Mouse (Mus musculus): ENCODE data around the gene Cd72. TPM values are rescaled to one million over a fixed set of nuclear protein-coding genes. Genes with fewer than 3 reads are reported as not detected.

Cd72 gene
- polyA plus RNA-seq, 2 experiments from 2014 or later = 63.4 to 67.4 TPM

- no peak for ATAC-seq
Observed at GRCm38 (mm10) chr4:43399391-43400131, 54.9 kb downstream of the Cd72 start.

DNA sequence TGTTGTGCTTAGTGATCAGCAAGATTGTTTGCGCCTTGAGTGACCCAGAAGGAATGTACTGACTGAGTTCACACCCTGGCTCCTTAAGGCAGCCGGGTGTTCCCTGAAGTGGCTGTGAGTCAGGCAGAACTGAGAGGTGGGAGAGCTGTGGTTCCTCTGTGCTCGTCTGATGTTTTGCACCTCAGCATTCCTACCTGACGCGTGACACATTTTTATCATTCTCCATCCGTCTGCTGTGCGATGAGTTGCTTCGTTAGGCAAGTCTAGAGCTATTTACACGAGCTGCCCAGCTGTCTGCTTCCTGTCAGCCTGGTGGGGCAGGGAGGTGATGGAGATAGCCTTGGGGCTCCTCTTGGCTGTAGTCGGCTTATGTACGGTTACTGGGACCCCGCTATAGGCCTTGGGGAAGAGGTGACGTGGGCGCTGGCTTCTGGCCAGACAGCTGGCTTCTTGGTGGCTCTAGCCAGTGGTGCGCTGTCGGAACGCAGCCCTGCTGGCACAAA lies 55.5 kb downstream of the Cd72 start:
- ATAC-seq = no peak

GRCm38 (mm10) chr4:43398014-43398413 lies 56.4 kb downstream of the Cd72 start:
- no peak for ATAC-seq

Other genes with a start within 250 kb of the Cd72 start
- gene Atp8b5, start 187.5 kb downstream of the Cd72 start, polyA plus RNA-seq (2017; shearing (Covaris generic)) = under 1 TPM in 1 of 2 experiments, not detected in 1; 0.29 TPM
- gene Rusc2, start 72.6 kb downstream of the Cd72 start, polyA plus RNA-seq (2017; shearing (Covaris generic)) = not detected
- not detected for gene Fam166b, start 25.5 kb downstream of the Cd72 start, polyA plus RNA-seq (2017; shearing (Covaris generic))
- 1 to 10 TPM in 1 of 2 experiments, under 1 TPM in 1; 0.48 to 1.1 TPM for gene Tesk1, start 12.7 kb downstream of the Cd72 start, polyA plus RNA-seq (2017; shearing (Covaris generic))
- gene Sit1, start 29.1 kb upstream of the Cd72 start, polyA plus RNA-seq (2017; shearing (Covaris generic)) = 100 to 1,000 TPM; 145 to 163 TPM
- gene Ccdc107, start 38.3 kb upstream of the Cd72 start, polyA plus RNA-seq (2017; shearing (Covaris generic)) = 10 to 100 TPM; 71.7 to 78.1 TPM
- gene Arhgef39, start 45.1 kb upstream of the Cd72 start, polyA plus RNA-seq (2017; shearing (Covaris generic)) = 1 to 10 TPM; 5.3 to 7.4 TPM
- gene Car9, start 52.3 kb upstream of the Cd72 start, polyA plus RNA-seq (2017; shearing (Covaris generic)) = under 1 TPM in 1 of 2 experiments, not detected in 1; 0.73 TPM
- not detected for gene Tpm2, start 69.1 kb upstream of the Cd72 start, polyA plus RNA-seq (2017; shearing (Covaris generic))
- gene Creb3, start 107.7 kb upstream of the Cd72 start, polyA plus RNA-seq (2017; shearing (Covaris generic)) = 100 to 1,000 TPM; 101 to 104 TPM
- gene Tln1, start 108.1 kb upstream of the Cd72 start, polyA plus RNA-seq (2017; shearing (Covaris generic)) = 100 to 1,000 TPM in 1 of 2 experiments, 10 to 100 TPM in 1; 86.9 to 116 TPM
- gene Rgp1, start 124.1 kb upstream of the Cd72 start, polyA plus RNA-seq (2017; shearing (Covaris generic)) = 10 to 100 TPM; 10.8 to 12.4 TPM
- 10 to 100 TPM; 12.7 to 14.4 TPM for gene Gba2, start 124.2 kb upstream of the Cd72 start, polyA plus RNA-seq (2017; shearing (Covaris generic))
- not detected for gene Msmp, start 129.9 kb upstream of the Cd72 start, polyA plus RNA-seq (2017; shearing (Covaris generic))
- gene Npr2, start 177.3 kb upstream of the Cd72 start, polyA plus RNA-seq (2017; shearing (Covaris generic)) = not detected
- gene Spag8, start 199.0 kb upstream of the Cd72 start, polyA plus RNA-seq (2017; shearing (Covaris generic)) = not detected
- 10 to 100 TPM; 41.0 to 42.7 TPM for gene Hint2, start 201.8 kb upstream of the Cd72 start, polyA plus RNA-seq (2017; shearing (Covaris generic))
- gene Tmem8b, start 214.3 kb upstream of the Cd72 start, polyA plus RNA-seq (2017; shearing (Covaris generic)) = under 1 TPM; 0.38 to 0.90 TPM
- 1 to 10 TPM; 3.2 to 4.4 TPM for gene Fam221b, start 214.5 kb upstream of the Cd72 start, polyA plus RNA-seq (2017; shearing (Covaris generic))
- not detected for gene Olfr70, start 246.2 kb upstream of the Cd72 start, polyA plus RNA-seq (2017; shearing (Covaris generic))